Mouse (Mus musculus): ENCODE data around the gene Afap1l2.

DNA sequence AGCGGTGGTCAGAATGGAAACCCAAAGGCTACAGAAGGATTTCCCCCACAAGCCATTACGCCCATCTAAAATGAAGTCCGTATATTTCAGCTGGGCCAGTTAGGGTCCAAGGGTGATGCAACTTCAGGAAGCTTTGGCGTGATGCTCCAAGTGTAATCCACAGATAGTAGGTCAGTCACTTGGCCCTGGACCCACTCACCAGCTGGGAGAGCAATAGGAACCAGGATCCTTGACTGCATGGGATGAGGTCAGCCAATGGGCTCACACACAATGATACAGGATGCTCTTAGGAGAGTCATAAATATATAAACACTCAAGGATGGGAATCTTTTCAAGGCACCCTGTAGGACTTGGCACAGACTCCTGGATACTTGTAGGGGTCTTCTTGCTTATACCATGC, 3.0 kb downstream of the Afap1l2 start:
- TF ChIP-seq CTCF (IDR thresholded peaks at IDR 0.05; ENCODE audit: low read depth, low read length), result no peak
- TF ChIP-seq POLR2A (IDR thresholded peaks at IDR 0.05; ENCODE audit: extremely low read depth, insufficient read depth, low read length), result no peak
